Mouse (Mus musculus): ENCODE measurements around the gene Gm3015. TPM values are rescaled to one million over a fixed set of nuclear protein-coding genes. Genes with fewer than 3 reads are reported as not detected.
"Not testable (repeated sequence)": the region's sequence is repeated elsewhere in the genome, so short reads cannot be mapped to it uniquely, and the experiment has no call there.

Gene Gm3015
- polyA plus RNA-seq (2014; fragmentation: Nextera tagmentation; extraction: Ambion mirVana) = not detected in 2 replicates

DNA sequence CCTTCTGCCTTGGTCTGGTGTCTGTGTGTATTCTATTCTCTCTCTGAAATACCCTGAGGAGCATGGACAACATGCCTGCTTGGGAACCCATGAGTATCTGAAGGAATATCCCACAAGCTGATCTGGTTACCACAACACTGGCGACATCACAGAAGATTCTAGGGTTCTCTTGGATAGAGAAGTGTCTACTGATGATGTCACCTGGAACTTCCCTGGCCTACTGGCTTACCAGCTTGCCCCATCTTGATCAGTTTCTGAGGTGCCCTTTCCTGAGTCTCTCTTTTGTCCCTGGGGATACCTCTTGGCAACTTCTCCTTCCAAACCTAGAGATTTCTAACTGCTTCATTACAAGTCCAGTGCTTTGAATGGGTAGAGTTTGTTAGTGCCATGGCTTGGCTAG lies at the start of gene Gm3015:
Gm3015 (minus strand) TSS at position 101 of the 400 bp plus-strand sequence.
- H3K4me1 ChIP-seq (ENCODE audit: control insufficient read depth, insufficient read depth, low read length); H3K27me3 ChIP-seq (ENCODE audit: control insufficient read depth, insufficient read depth, low read length); H3K4me3 ChIP-seq (ENCODE audit: low read depth, low read length); H3K9me3 ChIP-seq (ENCODE audit: control insufficient read depth, low read depth, low read length); H3K27ac ChIP-seq (ENCODE audit: low read length); H3K9ac ChIP-seq (replicated peaks; ENCODE audit: low read depth, low read length); H3K4me2 ChIP-seq (replicated peaks; ENCODE audit: low read depth, low read length); H3K36me3 ChIP-seq (ENCODE audit: control insufficient read depth, insufficient read depth, low read length); ATAC-seq (ENCODE audit: insufficient number of reproducible peaks, insufficient read depth, low FRiP score, low read depth): not testable (repeated sequence)
- WGBS = 100% methylated on average over 1 of the region's 1 CpGs

DNA sequence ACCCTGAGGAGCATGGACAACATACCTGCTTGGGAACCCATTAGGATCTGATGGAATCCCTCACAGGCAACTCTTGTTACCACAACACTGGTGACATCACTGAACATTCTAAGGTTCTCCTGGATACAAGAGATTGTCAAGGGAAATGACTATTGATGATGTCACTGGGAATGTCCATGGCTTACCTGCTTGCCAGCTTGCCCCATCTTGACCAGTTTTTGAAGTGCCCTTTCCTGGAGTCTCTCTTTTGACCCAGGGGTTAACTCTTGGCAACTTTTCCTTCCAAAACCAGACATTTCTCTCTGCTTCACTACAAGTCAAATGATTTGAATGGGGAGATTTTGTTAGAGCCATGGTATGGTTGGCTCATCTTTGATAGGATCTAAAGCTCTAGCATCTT lies 29.3 kb upstream of the Gm3015 start, which contains the start of gene Gm10377:
Gm10377 (minus strand) TSS at position 101 of the 400 bp plus-strand sequence.
- H3K4me3 ChIP-seq (ENCODE audit: low read depth, low read length); H3K9ac ChIP-seq (replicated peaks; ENCODE audit: low read depth, low read length); H3K4me2 ChIP-seq (replicated peaks; ENCODE audit: low read depth, low read length); ATAC-seq (ENCODE audit: insufficient number of reproducible peaks, insufficient read depth, low FRiP score, low read depth); H3K4me1 ChIP-seq (ENCODE audit: control insufficient read depth, insufficient read depth, low read length); H3K9me3 ChIP-seq (ENCODE audit: control insufficient read depth, low read depth, low read length); H3K27ac ChIP-seq (ENCODE audit: low read length); H3K27me3 ChIP-seq (ENCODE audit: control insufficient read depth, insufficient read depth, low read length); H3K36me3 ChIP-seq (ENCODE audit: control insufficient read depth, insufficient read depth, low read length): not testable (repeated sequence)

Other genes starting within 250 kb of the Gm3015 start
- not detected in 2 replicates for gene Gm8024, start 244.5 kb downstream of the Gm3015 start, polyA plus RNA-seq (2014; fragmentation: Nextera tagmentation; extraction: Ambion mirVana)
- gene Gm17124, start 168.9 kb downstream of the Gm3015 start, polyA plus RNA-seq (2014; fragmentation: Nextera tagmentation; extraction: Ambion mirVana) = not detected in 2 replicates
- gene Gm3633, start 126.9 kb downstream of the Gm3015 start, polyA plus RNA-seq (2014; fragmentation: Nextera tagmentation; extraction: Ambion mirVana) = not detected in 2 replicates
- gene Gm10378, start 112.9 kb downstream of the Gm3015 start, polyA plus RNA-seq (2014; fragmentation: Nextera tagmentation; extraction: Ambion mirVana) = not detected in 2 replicates
- gene Gm10377, start 29.2 kb upstream of the Gm3015 start, polyA plus RNA-seq (2014; fragmentation: Nextera tagmentation; extraction: Ambion mirVana) = not detected in 2 replicates
- gene Gm21977, start 84.7 kb upstream of the Gm3015 start, polyA plus RNA-seq (2014; fragmentation: Nextera tagmentation; extraction: Ambion mirVana) = not detected in 2 replicates
- not detected in 2 replicates for gene Gm8082, start 224.8 kb upstream of the Gm3015 start, polyA plus RNA-seq (2014; fragmentation: Nextera tagmentation; extraction: Ambion mirVana)
- gene Gm10376, start 246.8 kb upstream of the Gm3015 start, polyA plus RNA-seq (2014; fragmentation: Nextera tagmentation; extraction: Ambion mirVana) = not detected in 2 replicates

Data from stomach, embryonic 14.5 days (tissue).